Mouse (Mus musculus): ENCODE measurements around the gene Gm26727. TPM values are rescaled to one million over a fixed set of nuclear protein-coding genes. Genes with fewer than 3 reads are reported as not detected.
"Not testable (repeated sequence)": the region's sequence is repeated elsewhere in the genome, so short reads cannot be mapped to it uniquely, and the experiment has no call there.

The Gm26727 gene
- not detected in 2 replicates for polyA plus RNA-seq (2012; rRNA removed)

DNA sequence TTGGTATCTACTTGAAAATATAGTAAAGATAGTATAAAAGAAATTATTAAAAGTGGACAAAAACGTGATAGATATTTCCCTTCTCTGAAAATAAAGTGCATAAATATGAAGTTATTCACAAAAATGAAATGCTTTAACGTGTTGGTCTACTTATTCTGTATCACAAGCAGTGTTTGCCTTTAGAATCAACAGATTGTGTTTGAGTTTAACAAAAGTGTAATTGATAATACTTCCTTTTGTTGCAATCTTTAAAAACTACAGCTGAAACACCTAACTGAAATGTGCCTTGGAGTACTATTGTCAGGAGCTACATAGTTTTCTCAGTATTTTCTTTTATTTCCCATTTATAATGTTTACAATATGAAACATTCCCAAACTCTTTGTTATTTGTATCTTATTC is at the start of gene Gm26727:
Gm26727 (minus strand) TSS at position 101 of the 400 bp plus-strand sequence.
- DNase-seq (ENCODE audit: low spot score): no peak

DNA sequence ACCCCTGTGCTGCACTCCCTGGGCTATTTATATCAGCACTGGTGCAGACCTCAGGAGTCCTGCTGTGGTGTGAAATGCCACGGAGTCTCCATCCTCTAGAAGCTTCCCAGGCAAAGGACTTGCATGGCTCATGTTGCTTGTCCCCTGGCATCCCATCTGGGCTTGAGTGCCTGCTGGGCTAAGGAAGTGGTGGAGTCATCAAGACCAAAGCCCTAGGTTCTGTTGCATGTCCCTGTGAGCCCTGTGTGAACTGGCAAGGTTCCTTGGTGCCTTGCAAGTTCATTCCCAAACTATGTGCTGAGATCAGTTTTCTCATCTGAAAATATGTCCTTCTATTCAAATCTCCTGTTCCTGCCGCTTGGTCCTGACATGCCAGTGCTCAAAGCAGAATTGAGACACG is 48.1 kb upstream of the Gm26727 start:
- no peak for DNase-seq (ENCODE audit: low spot score)

DNA sequence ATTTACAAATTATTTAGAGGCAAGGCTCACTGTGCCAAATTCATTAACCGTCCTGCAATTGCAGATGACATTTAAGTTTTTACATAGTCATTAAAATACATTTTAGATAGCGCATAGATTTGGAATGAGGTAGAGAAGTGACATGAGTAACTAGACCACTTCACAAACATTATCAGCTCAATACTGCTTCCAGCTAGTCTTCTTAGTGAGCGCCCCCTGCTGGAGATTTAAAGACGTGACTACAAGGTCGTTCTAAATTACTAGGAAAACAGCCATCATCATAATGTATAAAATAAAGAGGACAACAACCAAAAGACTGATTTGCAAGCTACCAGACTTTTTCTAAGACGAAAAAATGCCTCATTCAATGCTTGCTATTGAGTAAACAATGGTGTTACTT is 44.8 kb upstream of the Gm26727 start:
- DNase-seq (ENCODE audit: low spot score): no peak

DNA sequence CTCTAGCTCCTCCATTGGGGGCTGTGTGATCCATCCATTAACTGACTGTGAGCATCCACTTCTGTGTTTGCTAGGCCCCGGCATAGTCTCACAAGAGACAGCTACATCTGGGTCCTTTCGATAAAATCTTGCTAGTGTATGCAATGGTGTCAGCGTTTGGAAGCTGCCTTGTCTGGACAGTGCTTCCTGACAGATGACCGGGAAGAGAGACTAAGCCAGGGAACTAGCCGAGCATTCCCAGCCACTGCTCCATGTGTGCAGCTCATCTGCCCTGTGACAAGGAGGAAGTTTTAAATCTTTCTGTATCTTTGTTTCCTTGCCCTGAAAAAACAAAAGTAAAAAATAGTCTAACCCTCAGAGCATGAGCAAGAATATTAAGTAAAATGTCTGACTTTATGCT is 37.0 kb upstream of the Gm26727 start:
- not testable (repeated sequence) for DNase-seq (ENCODE audit: low spot score)

DNA sequence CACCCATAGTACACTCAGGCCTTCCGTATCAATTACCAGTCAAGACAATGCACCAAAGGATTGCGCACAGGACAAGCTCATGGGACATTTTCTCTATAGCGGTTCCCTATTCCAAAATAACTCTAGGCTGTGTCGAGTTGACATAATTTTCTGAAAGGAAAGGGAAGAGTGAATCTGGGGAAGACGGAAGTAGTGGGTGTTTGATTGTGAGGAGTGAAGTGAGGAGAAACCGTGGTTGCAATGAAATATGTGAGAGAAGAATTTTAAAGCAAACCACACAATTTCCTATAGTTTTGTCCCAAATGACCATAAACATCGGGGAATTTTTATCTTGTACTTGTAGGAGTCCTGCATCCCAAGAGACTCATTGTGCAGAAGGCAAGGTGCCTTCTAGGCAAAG is 34.1 kb upstream of the Gm26727 start:
- no peak for DNase-seq (ENCODE audit: low spot score)

DNA sequence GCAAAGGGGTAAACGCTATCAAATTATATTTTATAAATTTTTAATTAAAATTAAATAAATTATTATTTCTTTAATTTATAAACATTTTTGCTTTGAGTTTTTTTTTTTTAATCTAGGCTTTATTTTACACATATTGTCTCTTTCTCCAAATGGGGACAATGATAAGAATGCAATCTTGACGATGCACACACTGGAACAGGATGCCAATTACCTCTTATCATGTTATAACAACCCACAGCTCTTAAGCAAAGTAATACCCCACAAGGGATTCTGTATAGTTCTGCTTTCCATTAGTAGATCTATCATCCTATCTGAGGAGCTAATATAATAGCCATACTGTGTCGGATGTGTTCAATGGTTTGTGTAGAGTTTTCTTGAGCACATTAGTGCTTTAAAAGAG is 27.9 kb upstream of the Gm26727 start:
- DNase-seq (ENCODE audit: low spot score): no peak

DNA sequence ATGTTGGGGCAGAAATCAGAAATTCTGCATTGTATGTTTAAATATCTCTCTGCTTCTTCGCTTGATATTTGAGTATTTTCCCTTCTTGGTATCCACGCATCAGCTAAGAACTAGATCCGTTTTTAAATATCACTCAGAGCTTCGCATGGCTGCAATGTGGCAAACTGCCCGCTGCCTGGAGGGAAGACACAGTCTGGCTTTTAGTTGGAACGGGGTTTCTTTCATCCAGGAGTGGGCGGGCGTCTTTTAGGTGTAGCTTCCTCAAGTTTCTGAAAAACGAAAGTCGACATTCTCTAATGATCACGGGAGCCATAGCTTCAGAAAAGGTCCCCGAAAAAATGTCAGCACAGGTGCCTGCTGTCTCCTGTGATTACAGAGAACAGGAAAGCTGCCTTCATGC is 14.2 kb upstream of the Gm26727 start:
- DNase-seq (ENCODE audit: low spot score): no peak

DNA sequence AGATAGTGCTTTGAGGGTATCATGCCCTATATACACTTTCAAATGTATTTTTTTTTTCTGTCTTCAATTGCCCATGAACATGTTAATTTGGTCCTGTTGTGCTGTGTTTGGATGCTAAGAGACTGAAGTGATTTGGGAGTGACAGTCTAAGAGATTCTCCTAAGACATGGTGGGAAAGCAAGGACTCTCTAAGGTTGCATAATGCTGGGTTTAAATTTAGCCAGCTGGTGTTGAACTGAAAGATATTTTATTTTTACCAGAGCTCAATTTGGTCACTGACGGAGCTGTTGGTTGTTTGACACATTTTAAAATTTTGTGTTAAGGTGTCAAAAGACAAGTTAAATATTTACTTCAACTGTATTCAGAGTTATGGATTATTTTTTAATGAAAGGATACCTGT is 13.8 kb upstream of the Gm26727 start:
- no peak for DNase-seq (ENCODE audit: low spot score)

DNA sequence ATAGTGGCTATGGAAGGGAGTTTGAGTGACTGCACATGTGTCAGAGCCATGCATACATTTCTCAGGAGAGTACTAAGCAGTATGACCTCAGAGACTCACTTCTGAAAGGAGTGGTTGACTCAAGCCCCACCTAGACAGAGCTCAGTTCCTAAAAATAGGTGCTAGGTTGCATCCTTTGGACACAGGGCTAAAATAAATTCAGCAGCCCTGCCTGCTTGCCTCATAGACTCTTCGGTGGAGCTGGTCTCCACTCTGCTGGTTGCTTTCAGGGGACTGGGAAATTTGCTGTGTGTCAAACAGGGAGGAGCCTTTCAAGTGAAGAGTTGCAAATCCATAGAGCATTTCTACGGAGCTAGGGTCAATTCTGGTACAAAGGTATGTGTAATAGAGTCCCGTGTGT is 12.8 kb upstream of the Gm26727 start, which contains the start of gene Xirp2:
Xirp2 (plus strand) TSS at position 223 of the 400 bp plus-strand sequence.
- no peak for DNase-seq (ENCODE audit: low spot score)

DNA sequence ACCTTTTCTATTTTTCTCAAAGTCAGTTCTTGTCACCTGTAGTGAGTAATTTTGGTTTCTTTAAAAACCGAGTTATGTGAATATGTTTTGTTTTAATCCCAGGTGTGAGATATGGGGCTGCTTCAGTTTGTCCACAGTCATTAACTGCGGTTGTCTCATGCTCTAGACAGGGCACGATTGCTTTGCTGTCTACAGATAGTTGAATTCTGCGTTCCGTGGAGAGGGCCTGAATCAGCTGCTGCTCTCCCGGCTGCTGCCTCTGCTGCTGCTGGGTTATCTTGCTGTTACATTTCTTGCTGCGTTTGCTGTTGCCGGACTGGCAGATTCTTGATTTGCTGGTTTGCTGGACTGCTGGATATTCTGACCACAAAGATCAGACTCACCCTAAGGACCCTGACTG is 5.3 kb upstream of the Gm26727 start:
- no peak for DNase-seq (ENCODE audit: low spot score)

DNA sequence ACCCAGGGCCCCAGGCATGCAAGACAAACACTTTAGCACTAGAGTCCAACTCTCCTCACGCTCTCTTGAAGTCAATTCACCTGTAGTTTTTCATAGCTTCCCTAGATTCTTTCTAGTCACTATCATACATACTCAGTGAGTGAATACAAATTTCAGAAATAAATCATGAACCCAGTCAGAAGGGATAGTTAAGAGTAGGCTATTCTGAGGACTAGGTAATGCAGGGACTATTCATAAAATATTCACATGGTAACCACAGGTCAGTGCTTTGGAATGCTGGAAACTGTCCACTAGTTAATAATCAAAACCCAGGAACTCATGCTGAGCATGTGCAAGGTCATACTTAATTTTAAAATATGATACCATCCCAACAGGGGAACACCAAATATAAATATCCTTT is 10.2 kb downstream of the Gm26727 start:
- DNase-seq (ENCODE audit: low spot score): no peak

DNA sequence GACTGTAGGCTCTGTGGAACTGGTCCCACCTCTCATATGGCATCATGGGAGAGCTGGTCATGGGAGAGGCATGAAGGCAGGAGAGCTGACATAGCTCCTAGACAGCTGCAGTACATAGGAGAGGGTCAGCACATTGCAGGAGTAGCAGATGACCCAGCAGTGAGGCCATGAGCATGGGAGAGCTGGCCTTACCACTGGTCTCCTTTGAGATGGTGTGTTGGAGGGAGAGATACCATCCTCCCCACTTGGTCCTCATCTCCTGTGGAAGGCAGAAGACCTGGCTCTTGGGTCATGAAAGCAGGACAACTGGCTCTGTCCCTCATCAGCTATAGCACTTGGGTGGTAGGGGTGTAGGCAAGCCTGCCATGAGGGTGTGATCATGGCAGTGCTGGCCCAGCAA is 12.1 kb downstream of the Gm26727 start:
- DNase-seq (ENCODE audit: low spot score): no peak

DNA sequence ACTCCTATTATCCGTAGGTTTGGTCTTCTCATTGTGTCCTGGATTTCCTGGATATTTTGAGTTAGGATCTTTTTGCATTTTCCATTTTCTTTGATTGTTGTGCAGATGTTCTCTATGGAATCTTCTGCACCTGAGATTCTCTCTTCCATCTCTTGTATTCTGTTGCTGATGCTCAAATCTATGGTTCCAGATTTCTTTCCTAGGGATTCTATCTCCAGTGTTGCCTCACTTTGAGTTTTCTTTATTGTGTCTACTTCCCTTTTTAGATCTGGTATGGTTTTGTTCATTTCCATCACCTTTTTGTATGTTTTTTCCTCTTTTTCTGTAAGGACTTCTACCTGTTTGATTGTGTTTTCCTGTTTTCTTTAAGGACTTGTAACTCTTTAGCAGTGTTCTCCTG is 19.6 kb downstream of the Gm26727 start, which contains the start of gene Gm21830:
Gm21830 (plus strand) TSS at position 301 of the 400 bp plus-strand sequence.
- DNase-seq (ENCODE audit: low spot score): not testable (repeated sequence)

Other genes starting within 250 kb of the Gm26727 start
- gene Gm21830, start 19.5 kb downstream of the Gm26727 start, polyA plus RNA-seq (2012; rRNA removed): not detected in 2 replicates
- not detected in 2 replicates for gene Xirp2, start 12.8 kb upstream of the Gm26727 start, polyA plus RNA-seq (2012; rRNA removed)
- gene B3galt1, start 132.7 kb upstream of the Gm26727 start, polyA plus RNA-seq (2012; rRNA removed): 2.3 and 3.7 TPM in 2 replicates